Mouse (Mus musculus): ENCODE measurements around the gene Rorb. TPM values are rescaled to one million over a fixed set of nuclear protein-coding genes. Genes with fewer than 3 reads are reported as not detected.
A peak's percentile ranks its signal among the peaks of the same experiment; 100 is the strongest.

The Rorb gene
- polyA plus RNA-seq, 1 experiment from 2014 or later, result 13.7 TPM

GRCm38 (mm10) chr19:19040800-19041199 lies 70.2 kb downstream of the Rorb start:
- H3K4me2 ChIP-seq (replicated peaks), result no peak overlapping the region
- 82% methylated on average over 2 of the region's 2 CpGs for WGBS
- H3K9ac ChIP-seq, result no peak overlapping the region
- H3K27me3 ChIP-seq (ENCODE audit: control insufficient read depth, insufficient read depth, low read length), result no peaks in the 10 kb centered on the region
- H3K4me3 ChIP-seq (replicated peaks; ENCODE audit: low read length), result no peak overlapping the region
- no peak for ATAC-seq (ENCODE audit: low FRiP score)
- no peaks in the 10 kb centered on the region for H3K4me1 ChIP-seq (replicated peaks; ENCODE audit: control insufficient read depth, insufficient read depth, low read length)
- H3K27ac ChIP-seq, result no peak overlapping the region
- no peaks in the 10 kb centered on the region for H3K36me3 ChIP-seq (replicated peaks; ENCODE audit: control insufficient read depth, insufficient read depth)
- no peak for DNase-seq (ENCODE audit: low spot score)
- no peaks in the 10 kb centered on the region for H3K9me3 ChIP-seq (ENCODE audit: control insufficient read depth, low read length)

DNA sequence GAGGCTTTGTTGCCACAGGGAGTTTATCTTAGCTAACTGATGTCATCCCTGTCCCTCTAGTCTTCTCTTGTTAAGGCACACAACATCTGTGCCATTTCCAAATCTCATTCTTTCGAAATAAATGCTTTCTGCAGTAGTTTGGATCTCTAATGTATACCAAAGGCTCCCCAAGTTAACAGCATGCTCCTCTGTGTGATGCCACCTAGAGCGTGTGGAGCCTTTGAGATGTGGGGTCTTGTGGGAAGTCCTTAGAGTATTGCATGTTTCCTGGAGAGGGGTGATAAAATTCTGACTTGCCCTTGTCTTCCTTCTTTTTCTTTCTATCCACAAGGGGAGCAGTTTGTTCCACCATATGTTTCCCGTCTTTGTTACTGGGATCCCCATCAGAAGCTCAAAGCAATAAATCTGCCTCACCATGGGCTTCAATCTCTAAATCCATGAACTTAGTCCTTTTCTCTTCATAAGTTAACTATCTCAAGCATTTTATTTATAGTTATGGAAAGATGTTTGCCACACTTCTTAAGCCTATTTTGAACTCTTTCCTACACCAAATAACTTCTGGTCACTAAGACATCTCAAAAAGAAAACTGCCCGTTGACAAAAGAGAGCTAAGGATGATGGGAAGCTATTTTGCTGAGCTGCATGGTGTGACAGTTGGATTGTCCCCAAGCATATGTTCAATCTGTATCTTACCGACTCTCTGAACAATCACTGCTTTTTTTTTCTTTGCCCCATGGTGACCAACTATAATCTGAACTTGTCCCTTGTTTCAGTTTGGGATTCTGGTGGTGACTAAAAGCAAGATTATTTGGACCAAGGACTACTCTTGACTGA lies 76.3 kb downstream of the Rorb start:
- 84% methylated on average over 5 of the region's 5 CpGs for WGBS
- H3K27ac ChIP-seq, result no peak overlapping the region
- H3K36me3 ChIP-seq (replicated peaks; ENCODE audit: control insufficient read depth, insufficient read depth), result no peaks in the 10 kb centered on the region
- H3K4me1 ChIP-seq (replicated peaks; ENCODE audit: control insufficient read depth, insufficient read depth, low read length), result no peaks in the 10 kb centered on the region
- no peak overlapping the region for H3K4me3 ChIP-seq (replicated peaks; ENCODE audit: low read length)
- no peaks in the 10 kb centered on the region for H3K27me3 ChIP-seq (ENCODE audit: control insufficient read depth, insufficient read depth, low read length)
- ATAC-seq (ENCODE audit: low FRiP score) (no peak), DNase-seq (ENCODE audit: low spot score) (no peak)
- no peaks in the 10 kb centered on the region for H3K9me3 ChIP-seq (ENCODE audit: control insufficient read depth, low read length)
- H3K4me2 ChIP-seq (replicated peaks), result no peak overlapping the region
- H3K9ac ChIP-seq, result no peak overlapping the region

DNA sequence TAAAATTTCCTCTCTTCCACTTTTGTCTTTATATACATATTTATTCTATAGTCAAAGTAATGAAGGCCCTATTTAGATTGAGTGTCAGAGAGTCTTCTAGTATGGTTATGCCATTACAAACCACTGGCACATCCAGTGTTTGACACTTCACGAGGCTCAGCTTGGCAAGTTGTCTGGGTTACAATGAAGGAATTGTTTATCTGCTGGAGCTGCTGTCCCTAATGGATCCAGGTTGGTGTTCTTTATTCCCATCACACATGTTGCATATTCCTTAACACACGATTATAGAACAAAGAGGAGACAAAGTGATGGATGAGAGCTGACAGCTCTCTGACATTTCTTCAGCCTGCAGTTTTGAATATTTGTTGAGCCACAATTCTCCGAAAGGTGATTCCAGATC lies 77.0 kb downstream of the Rorb start:
- DNase-seq (ENCODE audit: low spot score) (no peak), ATAC-seq (ENCODE audit: low FRiP score) (no peak)
- no peaks in the 10 kb centered on the region for H3K4me1 ChIP-seq (replicated peaks; ENCODE audit: control insufficient read depth, insufficient read depth, low read length)
- H3K27ac ChIP-seq, result no peak overlapping the region
- H3K4me2 ChIP-seq (replicated peaks), result no peak overlapping the region
- H3K9me3 ChIP-seq (ENCODE audit: control insufficient read depth, low read length), result no peaks in the 10 kb centered on the region
- WGBS, result 74% methylated on average over 3 of the region's 3 CpGs
- H3K4me3 ChIP-seq (replicated peaks; ENCODE audit: low read length), result no peak overlapping the region
- no peak overlapping the region for H3K9ac ChIP-seq
- no peaks in the 10 kb centered on the region for H3K27me3 ChIP-seq (ENCODE audit: control insufficient read depth, insufficient read depth, low read length)
- H3K36me3 ChIP-seq (replicated peaks; ENCODE audit: control insufficient read depth, insufficient read depth), result no peaks in the 10 kb centered on the region

DNA sequence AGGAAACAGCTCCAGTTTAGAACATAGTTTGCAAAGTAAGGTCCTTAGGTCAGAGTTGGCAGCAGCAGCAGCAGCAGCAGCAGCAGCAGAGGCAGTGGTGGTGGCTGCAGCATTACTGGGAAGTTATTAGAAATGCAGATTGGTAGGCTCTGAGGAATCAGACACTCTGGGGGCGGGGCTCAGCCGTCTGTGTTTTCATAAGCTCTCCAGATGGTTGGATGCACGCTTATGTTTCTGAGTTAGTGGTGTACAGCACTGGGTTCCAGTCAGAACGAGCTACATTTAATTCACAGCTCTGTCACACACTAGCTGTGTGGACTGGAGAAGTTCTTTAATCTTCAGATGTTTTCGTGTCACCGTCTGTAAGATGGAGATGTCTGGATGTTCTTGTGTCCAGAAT lies 105.9 kb downstream of the Rorb start:
- peak; percentile 66 for ATAC-seq (ENCODE audit: low FRiP score)

GRCm38 (mm10) chr19:19004023-19004656 lies 106.9 kb downstream of the Rorb start:
- Histone ChIP-seq H3K36me3 (replicated peaks; ENCODE audit: control insufficient read depth, insufficient read depth) (no peaks in the 10 kb centered on the region), H3K9me3 (ENCODE audit: control insufficient read depth, low read length) (no peaks in the 10 kb centered on the region), H3K4me1 (replicated peaks; ENCODE audit: control insufficient read depth, insufficient read depth, low read length) (no peaks in the 10 kb centered on the region), H3K27ac (no peak overlapping the region), H3K4me2 (replicated peaks) (no peak overlapping the region), H3K27me3 (ENCODE audit: control insufficient read depth, insufficient read depth, low read length) (no peaks in the 10 kb centered on the region), H3K4me3 (replicated peaks; ENCODE audit: low read length) (no peak overlapping the region), H3K9ac (no peak overlapping the region)
- ATAC-seq (ENCODE audit: low FRiP score), result no peak
- no peak for DNase-seq (ENCODE audit: low spot score)
- 36% methylated on average over 11 of the region's 11 CpGs for WGBS

More for the DNA sequence above, 105.9 kb downstream of the Rorb start:
- Histone ChIP-seq H3K27me3 (ENCODE audit: control insufficient read depth, insufficient read depth, low read length) (no peaks in the 10 kb centered on the region), H3K4me3 (replicated peaks; ENCODE audit: low read length) (no peak overlapping the region), H3K4me1 (replicated peaks; ENCODE audit: control insufficient read depth, insufficient read depth, low read length) (no peaks in the 10 kb centered on the region), H3K4me2 (replicated peaks) (no peak overlapping the region), H3K9ac (no peak overlapping the region), H3K36me3 (replicated peaks; ENCODE audit: control insufficient read depth, insufficient read depth) (no peaks in the 10 kb centered on the region), H3K27ac (no peak overlapping the region), H3K9me3 (ENCODE audit: control insufficient read depth, low read length) (no peaks in the 10 kb centered on the region)
- WGBS, result 42% methylated on average over 6 of the region's 6 CpGs
- no peak for DNase-seq (ENCODE audit: low spot score)

DNA sequence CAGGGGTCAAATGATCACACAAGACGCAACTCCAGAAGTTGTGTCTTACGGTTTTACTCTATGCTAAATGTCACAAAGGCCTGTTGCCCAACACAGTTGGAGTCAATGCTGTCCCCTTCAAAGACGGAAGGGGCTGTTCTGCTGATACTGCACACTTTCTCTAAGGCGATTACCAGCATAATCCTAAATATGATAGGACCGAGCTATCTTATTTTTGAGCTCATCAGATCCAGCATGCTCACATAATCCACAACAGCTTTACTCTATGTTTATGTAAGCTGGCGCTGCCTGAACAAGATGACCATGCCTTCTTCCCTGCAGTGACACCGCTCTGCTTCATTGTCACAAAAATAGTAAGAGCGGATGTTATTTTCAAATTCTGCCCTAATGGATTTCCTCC lies 112.0 kb downstream of the Rorb start:
- Histone ChIP-seq H3K4me1 (replicated peaks; ENCODE audit: control insufficient read depth, insufficient read depth, low read length) (no peaks in the 10 kb centered on the region), H3K27ac (no peak overlapping the region), H3K4me2 (replicated peaks) (no peak overlapping the region), H3K27me3 (ENCODE audit: control insufficient read depth, insufficient read depth, low read length) (no peaks in the 10 kb centered on the region), H3K9ac (no peak overlapping the region), H3K9me3 (ENCODE audit: control insufficient read depth, low read length) (no peaks in the 10 kb centered on the region), H3K4me3 (replicated peaks; ENCODE audit: low read length) (no peak overlapping the region), H3K36me3 (replicated peaks; ENCODE audit: control insufficient read depth, insufficient read depth) (no peaks in the 10 kb centered on the region)
- ATAC-seq (ENCODE audit: low FRiP score), result no peak
- 86% methylated on average over 8 of the region's 8 CpGs for WGBS
- no peak for DNase-seq (ENCODE audit: low spot score)

DNA sequence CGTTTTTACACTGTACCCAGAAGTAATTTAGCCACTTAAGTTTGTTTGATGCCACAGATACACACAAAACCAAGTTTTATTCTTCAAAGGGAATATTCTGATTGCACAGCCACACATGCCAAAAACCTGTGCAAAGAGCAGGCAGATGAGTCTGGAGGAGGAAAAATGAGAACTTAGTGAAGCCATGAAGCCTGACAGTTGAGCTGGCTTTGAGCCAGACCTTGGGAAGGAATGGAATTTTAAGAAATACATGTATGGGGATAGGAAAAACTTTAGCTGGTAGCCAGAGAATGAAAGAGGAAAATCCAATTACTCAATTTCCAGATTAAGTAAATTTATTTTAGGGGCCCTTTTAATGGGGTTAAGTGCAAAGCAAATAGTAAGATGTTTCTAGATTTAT lies 113.3 kb downstream of the Rorb start:
- no peaks in the 10 kb centered on the region for H3K27me3 ChIP-seq (ENCODE audit: control insufficient read depth, insufficient read depth, low read length)
- DNase-seq (ENCODE audit: low spot score) (no peak), ATAC-seq (ENCODE audit: low FRiP score) (no peak)
- no peak overlapping the region for H3K4me2 ChIP-seq (replicated peaks)
- WGBS, result 71% methylated on average over 1 of the region's 1 CpGs
- H3K9me3 ChIP-seq (ENCODE audit: control insufficient read depth, low read length), result no peaks in the 10 kb centered on the region
- H3K4me1 ChIP-seq (replicated peaks; ENCODE audit: control insufficient read depth, insufficient read depth, low read length), result no peaks in the 10 kb centered on the region
- H3K27ac ChIP-seq, result no peak overlapping the region
- no peak overlapping the region for H3K9ac ChIP-seq
- H3K36me3 ChIP-seq (replicated peaks; ENCODE audit: control insufficient read depth, insufficient read depth), result no peaks in the 10 kb centered on the region
- no peak overlapping the region for H3K4me3 ChIP-seq (replicated peaks; ENCODE audit: low read length)

DNA sequence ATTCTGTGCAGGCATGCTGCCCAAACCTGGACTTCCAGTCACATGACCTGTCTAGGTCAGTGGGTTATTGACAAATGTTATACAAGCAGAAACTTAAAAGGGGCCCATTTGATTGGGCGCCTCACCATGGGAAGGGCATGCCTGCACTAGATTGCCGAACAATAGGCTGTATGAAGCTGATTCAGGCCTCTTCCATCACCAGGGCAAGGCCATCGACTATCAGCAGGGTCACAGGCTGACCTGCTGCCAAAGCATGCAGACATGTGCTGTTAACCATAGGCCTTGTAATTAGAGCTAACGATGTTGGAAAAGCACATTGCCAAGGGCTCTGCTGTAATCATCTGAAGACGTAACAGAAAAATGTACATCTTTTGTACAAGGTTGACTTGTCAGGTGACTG lies 131.0 kb downstream of the Rorb start:
- H3K27me3 ChIP-seq (ENCODE audit: control insufficient read depth, insufficient read depth, low read length), result no peaks in the 10 kb centered on the region
- no peak for DNase-seq (ENCODE audit: low spot score)
- H3K27ac ChIP-seq, result no peak overlapping the region
- no peaks in the 10 kb centered on the region for H3K36me3 ChIP-seq (replicated peaks; ENCODE audit: control insufficient read depth, insufficient read depth)
- H3K4me2 ChIP-seq (replicated peaks), result no peak overlapping the region
- H3K4me3 ChIP-seq (replicated peaks; ENCODE audit: low read length), result no peak overlapping the region
- no peak overlapping the region for H3K9ac ChIP-seq
- H3K9me3 ChIP-seq (ENCODE audit: control insufficient read depth, low read length), result no peaks in the 10 kb centered on the region
- ATAC-seq (ENCODE audit: low FRiP score), result no peak
- H3K4me1 ChIP-seq (replicated peaks; ENCODE audit: control insufficient read depth, insufficient read depth, low read length), result 0 out of 2 replicates have a peak, but pooled peaks cover 2% of the 10 kb centered on the region
- 67% methylated on average over 5 of the region's 5 CpGs for WGBS

- Histone ChIP-seq H3K36me3 (replicated peaks; ENCODE audit: control insufficient read depth, insufficient read depth) (no peaks in the 10 kb centered on the region), H3K4me3 (replicated peaks; ENCODE audit: low read length) (no peak overlapping the region), H3K9me3 (ENCODE audit: control insufficient read depth, low read length) (no peaks in the 10 kb centered on the region), H3K27ac (no peak overlapping the region), H3K4me2 (replicated peaks) (no peak overlapping the region), H3K4me1 (replicated peaks; ENCODE audit: control insufficient read depth, insufficient read depth, low read length) (0 out of 2 replicates have a peak, but pooled peaks cover 2% of the 10 kb centered on the region), H3K27me3 (ENCODE audit: control insufficient read depth, insufficient read depth, low read length) (no peaks in the 10 kb centered on the region), H3K9ac (no peak overlapping the region)
- ATAC-seq (ENCODE audit: low FRiP score) (peak; percentile 86; the same call in 1 of the 2 replicates), DNase-seq (ENCODE audit: low spot score) (peak; percentile 82)
- WGBS, result 63% methylated on average over 5 of the region's 5 CpGs
These were observed 136.0 kb downstream of the Rorb start for GRCm38 (mm10) chr19:18974796-18975660.
